ENCODE assay signal across 14 mouse cellular contexts in genomic region chr17:12403420-12403819, GRCm38 (mm10). TPM values are rescaled to one million over a fixed set of nuclear protein-coding genes. Genes with fewer than 3 reads are reported as not detected.
A peak's percentile ranks its signal among the peaks of the same experiment; 100 is the strongest.
DNase-seq lines count a peak whose midpoint lies in the region; ATAC-seq and TF ChIP-seq lines count a peak whose summit lies in the region.
"Had no signal": no experiment of that assay in that cellular context is flagged by ENCODE, and none has a peak within 500 bp of the region (broad histone marks: within the 10 kb centered on the region; RNA-seq: fewer than 3 reads in every experiment).

No protein-coding gene starts in this region.

- no peaks in the 10 kb centered on the region for H3K4me1 ChIP-seq in hindbrain, postnatal 0 days (ENCODE audit: insufficient read depth, low read length)
- no peaks in the 10 kb centered on the region for H3K4me1 ChIP-seq in hindbrain, embryonic 10.5 days (replicated peaks)
- no peaks in the 10 kb centered on the region for H3K4me1 ChIP-seq in midbrain, postnatal 0 days (ENCODE audit: insufficient read depth, low read length)
- no peaks in the 10 kb centered on the region for H3K4me1 ChIP-seq in midbrain, embryonic 11.5 days (ENCODE audit: control insufficient read depth, insufficient read depth, low read length)
- H3K4me1 ChIP-seq in lung, embryonic 14.5 days (ENCODE audit: insufficient read depth), result no peaks in the 10 kb centered on the region
- H3K4me1 ChIP-seq: hindbrain, embryonic 13.5 days; neural tube, embryonic 15.5 days had no signal

- H3K4me2 ChIP-seq in hindbrain, postnatal 0 days (ENCODE audit: low read depth, low read length), result no peak overlapping the region
- no peak overlapping the region for H3K4me2 ChIP-seq in midbrain, postnatal 0 days (ENCODE audit: low read depth, low read length, poor library complexity, severe bottlenecking)
- no peak overlapping the region for H3K4me2 ChIP-seq in midbrain, embryonic 11.5 days
- H3K4me2 ChIP-seq in lung, embryonic 14.5 days, result no peak overlapping the region
- H3K4me2 ChIP-seq: hindbrain, embryonic 13.5 days; neural tube, embryonic 15.5 days had no signal

- no peak for ATAC-seq in hindbrain, postnatal 0 days
- ATAC-seq in midbrain, postnatal 0 days (ENCODE audit: low FRiP score), result no peak
- ATAC-seq in midbrain, embryonic 11.5 days (ENCODE audit: low FRiP score), result no peak
- peak; percentile 73 for ATAC-seq in lung, embryonic 14.5 days (ENCODE audit: insufficient read depth)

- TF ChIP-seq CTCF in hindbrain, postnatal 0 days (IDR thresholded peaks at IDR 0.05; ENCODE audit: low read depth), result peak; percentile 34; the same call in 1 of the 2 replicates
- TF ChIP-seq CTCF in midbrain, postnatal 0 days (IDR thresholded peaks at IDR 0.05), result peak; percentile 39
- TF ChIP-seq CTCF in lung, embryonic 14.5 days (IDR thresholded peaks at IDR 0.05; ENCODE audit: low read depth), result peak; percentile 65

- H3K9me3 ChIP-seq in hindbrain, postnatal 0 days (ENCODE audit: low read length), result no peaks in the 10 kb centered on the region
- no peaks in the 10 kb centered on the region for H3K9me3 ChIP-seq in hindbrain, embryonic 10.5 days
- H3K9me3 ChIP-seq in midbrain, postnatal 0 days (ENCODE audit: low read length), result no peaks in the 10 kb centered on the region
- no peaks in the 10 kb centered on the region for H3K9me3 ChIP-seq in midbrain, embryonic 11.5 days (ENCODE audit: control insufficient read depth, low read length)
- no peaks in the 10 kb centered on the region for H3K9me3 ChIP-seq in lung, embryonic 14.5 days (ENCODE audit: low read depth, low read length)
- H3K9me3 ChIP-seq: hindbrain, embryonic 13.5 days; neural tube, embryonic 15.5 days had no signal

- no peak overlapping the region for H3K4me3 ChIP-seq in hindbrain, postnatal 0 days (ENCODE audit: low read length)
- no peak overlapping the region for H3K4me3 ChIP-seq in hindbrain, embryonic 10.5 days
- H3K4me3 ChIP-seq in midbrain, postnatal 0 days (ENCODE audit: low read depth, low read length), result no peak overlapping the region
- H3K4me3 ChIP-seq in midbrain, embryonic 11.5 days (ENCODE audit: low read depth, low read length), result no peak overlapping the region
- H3K4me3 ChIP-seq in lung, embryonic 14.5 days (ENCODE audit: low read depth, low read length), result no peak overlapping the region
- H3K4me3 ChIP-seq: embryonic facial prominence, embryonic 10.5 days; hindbrain, embryonic 13.5 days; neural tube, embryonic 15.5 days had no signal

- H3K36me3 ChIP-seq in hindbrain, postnatal 0 days (ENCODE audit: insufficient read depth, low read length), result no peaks in the 10 kb centered on the region
- no peaks in the 10 kb centered on the region for H3K36me3 ChIP-seq in hindbrain, embryonic 10.5 days
- no peaks in the 10 kb centered on the region for H3K36me3 ChIP-seq in midbrain, postnatal 0 days (ENCODE audit: insufficient read depth, low read length)
- H3K36me3 ChIP-seq in midbrain, embryonic 11.5 days (ENCODE audit: control insufficient read depth, insufficient read depth, low read length), result no peaks in the 10 kb centered on the region
- no peaks in the 10 kb centered on the region for H3K36me3 ChIP-seq in lung, embryonic 14.5 days (ENCODE audit: insufficient read depth)
- H3K36me3 ChIP-seq: embryonic facial prominence, embryonic 10.5 days; hindbrain, embryonic 13.5 days; neural tube, embryonic 15.5 days had no signal

- no peak overlapping the region for H3K9ac ChIP-seq in hindbrain, postnatal 0 days (replicated peaks; ENCODE audit: low read length)
- no peak overlapping the region for H3K9ac ChIP-seq in midbrain, postnatal 0 days (replicated peaks; ENCODE audit: low read length, poor library complexity, severe bottlenecking)
- no peak overlapping the region for H3K9ac ChIP-seq in midbrain, embryonic 11.5 days (ENCODE audit: low read length)
- H3K9ac ChIP-seq in lung, embryonic 14.5 days, result no peak overlapping the region
- H3K9ac ChIP-seq: hindbrain, embryonic 13.5 days; neural tube, embryonic 15.5 days had no signal

- WGBS in hindbrain, postnatal 0 days, result 68% methylated on average over 7 of the region's 7 CpGs
- WGBS in hindbrain, embryonic 10.5 days, result 76% methylated on average over 7 of the region's 7 CpGs
- 70% methylated on average over 7 of the region's 7 CpGs for WGBS in midbrain, postnatal 0 days
- 76% methylated on average over 7 of the region's 7 CpGs for WGBS in midbrain, embryonic 11.5 days
- 50% methylated on average over 7 of the region's 7 CpGs for WGBS in lung, embryonic 14.5 days

- DNase-seq in hindbrain, postnatal 0 days (ENCODE audit: low spot score), result no peak
- DNase-seq in hindbrain, embryonic 10.5 days (ENCODE audit: low spot score), result no peak
- no peak for DNase-seq in midbrain, postnatal 0 days (ENCODE audit: low spot score)
- no peak for DNase-seq in midbrain, embryonic 11.5 days (ENCODE audit: low spot score, missing footprints)
- DNase-seq in lung, embryonic 14.5 days, result peak; percentile 90
- DNase-seq in cerebellum, postnatal 25 days, result no peak
- no peak for DNase-seq in adrenal gland, postnatal 10 days
- DNase-seq: cerebellum, adult 2 months; left cerebral cortex, postnatal 4 days; thymus, postnatal 14 days had no signal

- no peak overlapping the region for H3K27ac ChIP-seq in hindbrain, postnatal 0 days
- no peak overlapping the region for H3K27ac ChIP-seq in hindbrain, embryonic 10.5 days
- no peak overlapping the region for H3K27ac ChIP-seq in midbrain, postnatal 0 days (ENCODE audit: low read depth, low read length)
- no peak overlapping the region for H3K27ac ChIP-seq in midbrain, embryonic 11.5 days (ENCODE audit: low read depth, low read length)
- peak overlapping the region; percentile 14; the same call in 1 of the 2 replicates for H3K27ac ChIP-seq in lung, embryonic 14.5 days (ENCODE audit: low read depth)
- H3K27ac ChIP-seq: embryonic facial prominence, embryonic 10.5 days; hindbrain, embryonic 13.5 days; neural tube, embryonic 15.5 days had no signal

- H3K27me3 ChIP-seq in hindbrain, postnatal 0 days (ENCODE audit: insufficient read depth, low read length), result no peaks in the 10 kb centered on the region
- no peaks in the 10 kb centered on the region for H3K27me3 ChIP-seq in hindbrain, embryonic 10.5 days (ENCODE audit: insufficient read depth, poor library complexity, severe bottlenecking)
- no peaks in the 10 kb centered on the region for H3K27me3 ChIP-seq in midbrain, postnatal 0 days (ENCODE audit: insufficient read depth, low read length)
- H3K27me3 ChIP-seq in midbrain, embryonic 11.5 days (ENCODE audit: control insufficient read depth, insufficient read depth, low read length), result no peaks in the 10 kb centered on the region
- no peaks in the 10 kb centered on the region for H3K27me3 ChIP-seq in lung, embryonic 14.5 days (ENCODE audit: insufficient read depth, low read length)
- H3K27me3 ChIP-seq: hindbrain, embryonic 13.5 days; neural tube, embryonic 15.5 days had no signal

RNA-seq across cellular contexts. Expression of gene Plg, which starts 25.0 kb away (rescaled TPM):
- total RNA-seq in hindbrain, postnatal 0 days (2014; rRNA removed), result 0.07 and 0.21 TPM in 2 replicates
- 0.11 TPM in 1 of 2 replicates, not detected in the other for polyA plus RNA-seq in hindbrain, postnatal 0 days (2015; fragmentation: Nextera tagmentation; extraction: Ambion mirVana)
- polyA plus RNA-seq in hindbrain, embryonic 10.5 days (2016; fragmentation: Nextera tagmentation; extraction: Ambion mirVana), result not detected in 2 replicates
- total RNA-seq in midbrain, postnatal 0 days (2014; rRNA removed), result not detected in 2 replicates
- polyA plus RNA-seq in midbrain, postnatal 0 days (2015; fragmentation: Nextera tagmentation; extraction: Ambion mirVana), result not detected in 2 replicates
- 0.06 TPM in 1 of 2 replicates, not detected in the other for polyA plus RNA-seq in midbrain, embryonic 11.5 days (2014; fragmentation: Nextera tagmentation; extraction: Ambion mirVana)
- polyA plus RNA-seq in lung, embryonic 14.5 days (2014; fragmentation: Nextera tagmentation; extraction: Ambion mirVana), result 0.08 TPM in 1 of 2 replicates, not detected in the other
- 100 to 1,000 TPM; 184 to 460 TPM for total RNA-seq in adrenal gland, postnatal 10 days (2021)
- total RNA-seq: layer of hippocampus, adult 18-20 months had no signal
- polyA plus RNA-seq: embryonic facial prominence, embryonic 10.5 days; hindbrain, embryonic 13.5 days had no signal
